Mouse (Mus musculus) cerebellum, postnatal 14 days (tissue): ENCODE measurements around the gene Ropn1l.

Source experiments
- DNase-seq, 2 experiments: peaks; one replicate each; pipeline ENCODE4 v3.0.0; 2021; ENCODE audit warnings: mixed read lengths in 2 of 2

Gene Ropn1l

GRCm38 (mm10) chr15:31442698-31443097, 10.8 kb downstream of the Ropn1l start:
- DNase-seq, result no peak

- no peak for DNase-seq
Observed at GRCm38 (mm10) chr15:31441996-31442395, 11.5 kb downstream of the Ropn1l start.

GRCm38 (mm10) chr15:31436811-31437210, 16.7 kb downstream of the Ropn1l start:
- DNase-seq, result peak in 1 of 2 experiments; percentile 33

- peak in 1 of 2 experiments; percentile 31 for DNase-seq
Observed at GRCm38 (mm10) chr15:31436083-31436482, 17.5 kb downstream of the Ropn1l start.

GRCm38 (mm10) chr15:31433768-31434167, 19.8 kb downstream of the Ropn1l start:
- DNase-seq, result no peak

GRCm38 (mm10) chr15:31431847-31432246, 21.7 kb downstream of the Ropn1l start:
- DNase-seq, result no peak

- DNase-seq, result no peak
Observed at GRCm38 (mm10) chr15:31430014-31430413, 23.5 kb downstream of the Ropn1l start.

GRCm38 (mm10) chr15:31429429-31429828, 24.1 kb downstream of the Ropn1l start:
- no peak for DNase-seq

GRCm38 (mm10) chr15:31428571-31428970, 25.0 kb downstream of the Ropn1l start:
- DNase-seq, result no peak

GRCm38 (mm10) chr15:31427390-31427789, 26.1 kb downstream of the Ropn1l start:
- DNase-seq, result no peak

GRCm38 (mm10) chr15:31426066-31426706, 27.4 kb downstream of the Ropn1l start:
- DNase-seq, result no peak

GRCm38 (mm10) chr15:31422649-31423369, 30.7 kb downstream of the Ropn1l start:
- no peak for DNase-seq

GRCm38 (mm10) chr15:31419037-31419436, 34.5 kb downstream of the Ropn1l start:
- DNase-seq, result peak; percentile 47 to 54

GRCm38 (mm10) chr15:31418686-31419024, 34.9 kb downstream of the Ropn1l start:
- peak in 1 of 2 experiments; percentile 15 for DNase-seq

GRCm38 (mm10) chr15:31417796-31418685, 35.5 kb downstream of the Ropn1l start:
- DNase-seq, result peak; percentile 79 to 83

GRCm38 (mm10) chr15:31417409-31417795, 36.1 kb downstream of the Ropn1l start:
- DNase-seq, result peak; percentile 40 to 59

GRCm38 (mm10) chr15:31415181-31415580, 38.4 kb downstream of the Ropn1l start:
- no peak for DNase-seq

- DNase-seq, result no peak
Observed at GRCm38 (mm10) chr15:31414179-31414898, 39.2 kb downstream of the Ropn1l start.

GRCm38 (mm10) chr15:31413662-31414061, 39.9 kb downstream of the Ropn1l start:
- no peak for DNase-seq

GRCm38 (mm10) chr15:31412933-31413332, 40.6 kb downstream of the Ropn1l start:
- DNase-seq, result no peak

- DNase-seq, result no peak
Observed at GRCm38 (mm10) chr15:31412436-31412835, 41.1 kb downstream of the Ropn1l start.

GRCm38 (mm10) chr15:31407490-31407889, 46.0 kb downstream of the Ropn1l start:
- DNase-seq, result no peak

GRCm38 (mm10) chr15:31406881-31407280, 46.7 kb downstream of the Ropn1l start:
- no peak for DNase-seq
